Mouse (Mus musculus): ENCODE measurements around the gene Cpz.

The Cpz gene

GRCm38 (mm10) chr5:35530442-35530841 lies 4.9 kb upstream of the Cpz start:
- peak; percentile 34 for DNase-seq (ENCODE audit: low spot score)

- DNase-seq (ENCODE audit: low spot score) = no peak
Observed at GRCm38 (mm10) chr5:35524381-35524780, 1.1 kb downstream of the Cpz start.

- DNase-seq (ENCODE audit: low spot score) = peak; percentile 71
Observed at GRCm38 (mm10) chr5:35523735-35524134, 1.8 kb downstream of the Cpz start.

GRCm38 (mm10) chr5:35516781-35517180 lies 8.7 kb downstream of the Cpz start:
- no peak for DNase-seq (ENCODE audit: low spot score)

GRCm38 (mm10) chr5:35510589-35510988 lies 14.9 kb downstream of the Cpz start:
- peak; percentile 56 for DNase-seq (ENCODE audit: low spot score)

- no peak for DNase-seq (ENCODE audit: low spot score)
Observed at GRCm38 (mm10) chr5:35505016-35505415, 20.5 kb downstream of the Cpz start.

GRCm38 (mm10) chr5:35497344-35497743 lies 28.2 kb downstream of the Cpz start:
- no peak for DNase-seq (ENCODE audit: low spot score)

GRCm38 (mm10) chr5:35495989-35496388 lies 29.5 kb downstream of the Cpz start:
- no peak for DNase-seq (ENCODE audit: low spot score)

GRCm38 (mm10) chr5:35494773-35495390 lies 30.6 kb downstream of the Cpz start:
- no peak for DNase-seq (ENCODE audit: low spot score)

- DNase-seq (ENCODE audit: low spot score) = no peak
Observed at GRCm38 (mm10) chr5:35493770-35494169, 31.7 kb downstream of the Cpz start.

GRCm38 (mm10) chr5:35479521-35479920 lies 46.0 kb downstream of the Cpz start:
- DNase-seq (ENCODE audit: low spot score) = no peak

- no peak for DNase-seq (ENCODE audit: low spot score)
Observed at GRCm38 (mm10) chr5:35475236-35475635, 50.3 kb downstream of the Cpz start.

GRCm38 (mm10) chr5:35470885-35471528 lies 54.5 kb downstream of the Cpz start:
- DNase-seq (ENCODE audit: low spot score) = no peak

GRCm38 (mm10) chr5:35465966-35466635 lies 59.4 kb downstream of the Cpz start:
- DNase-seq (ENCODE audit: low spot score) = no peak

GRCm38 (mm10) chr5:35462081-35462480 lies 63.4 kb downstream of the Cpz start:
- no peak for DNase-seq (ENCODE audit: low spot score)

- no peak for DNase-seq (ENCODE audit: low spot score)
Observed at GRCm38 (mm10) chr5:35459760-35460159, 65.7 kb downstream of the Cpz start.

GRCm38 (mm10) chr5:35458267-35458666 lies 67.2 kb downstream of the Cpz start:
- no peak for DNase-seq (ENCODE audit: low spot score)

GRCm38 (mm10) chr5:35457364-35457763 lies 68.1 kb downstream of the Cpz start:
- DNase-seq (ENCODE audit: low spot score) = no peak

- no peak for DNase-seq (ENCODE audit: low spot score)
Observed at GRCm38 (mm10) chr5:35454187-35454800, 71.2 kb downstream of the Cpz start.
